Mouse (Mus musculus): ENCODE measurements at regions not wholly inside any gene's neighbourhood (a gene's known extent, or its start where the extent isn't known, plus 50 kb on each side); places are given as distances from the start of the nearest gene placed in this dataset.

GRCm38 (mm10) chr1:165013428-165013827 is 78.1 kb upstream of the Xcl1 start:
- Histone ChIP-seq H3K9me3 (replicated peaks; ENCODE audit: insufficient read depth, low read length) (no peaks in the 10 kb centered on the region), H3K27me3 (ENCODE audit: control insufficient read depth in 1 of 2, insufficient read depth in 2 of 2, low read length in 2 of 2) (no peaks in the 10 kb centered on the region; a peak in 2 of 4 replicates), H3K4me3 (ENCODE audit: control insufficient read depth in 1 of 2, insufficient read depth in 1 of 2, low read depth in 2 of 2, low read length in 2 of 2) (no peak overlapping the region), H3K27ac (ENCODE audit: control insufficient read depth, low read depth, low read length) (no peak overlapping the region), H3K4me1 (ENCODE audit: control insufficient read depth in 1 of 2, insufficient read depth in 2 of 2, low read length in 2 of 2) (no peaks in the 10 kb centered on the region), H3K79me2 (ENCODE audit: control insufficient read depth, insufficient read depth, low read length, poor library complexity) (no peaks in the 10 kb centered on the region), H3K9ac (ENCODE audit: control insufficient read depth, low read depth, low read length, poor library complexity, severe bottlenecking) (no peak overlapping the region), H3K36me3 (ENCODE audit: control insufficient read depth in 1 of 2, insufficient read depth in 2 of 2, low read length in 2 of 2) (no peaks in the 10 kb centered on the region)
- TF ChIP-seq NRF1 (IDR thresholded peaks at IDR 0.05; ENCODE audit: insufficient read depth, low read depth, low read length, poor library complexity, severe bottlenecking): no peak
- no peak for TF ChIP-seq SMC3 (IDR thresholded peaks at IDR 0.05; ENCODE audit: low read depth, low read length)
- TF ChIP-seq GATA1 (IDR thresholded peaks at IDR 0.05; ENCODE audit: low read depth, low read length): no peak
- no peak for TF ChIP-seq MAZ (IDR thresholded peaks at IDR 0.05; ENCODE audit: low read depth, low read length)
- TF ChIP-seq ZKSCAN1 (IDR thresholded peaks at IDR 0.05; ENCODE audit: low read depth, low read length): no peak
- DNase-seq (ENCODE audit: low read depth, low spot score): no peak

GRCm38 (mm10) chr1:165012376-165012775 is 77.0 kb upstream of the Xcl1 start:
- Histone ChIP-seq H3K9ac (ENCODE audit: control insufficient read depth, low read depth, low read length, poor library complexity, severe bottlenecking) (no peak overlapping the region), H3K27me3 (ENCODE audit: control insufficient read depth in 1 of 2, insufficient read depth in 2 of 2, low read length in 2 of 2) (no peaks in the 10 kb centered on the region; a peak in 2 of 4 replicates), H3K4me3 (ENCODE audit: control insufficient read depth in 1 of 2, insufficient read depth in 1 of 2, low read depth in 2 of 2, low read length in 2 of 2) (no peak overlapping the region), H3K79me2 (ENCODE audit: control insufficient read depth, insufficient read depth, low read length, poor library complexity) (no peaks in the 10 kb centered on the region), H3K36me3 (ENCODE audit: control insufficient read depth in 1 of 2, insufficient read depth in 2 of 2, low read length in 2 of 2) (no peaks in the 10 kb centered on the region), H3K9me3 (replicated peaks; ENCODE audit: insufficient read depth, low read length) (no peaks in the 10 kb centered on the region), H3K4me1 (ENCODE audit: control insufficient read depth in 1 of 2, insufficient read depth in 2 of 2, low read length in 2 of 2) (no peaks in the 10 kb centered on the region), H3K27ac (ENCODE audit: control insufficient read depth, low read depth, low read length) (no peak overlapping the region)
- no peak for TF ChIP-seq GATA1 (IDR thresholded peaks at IDR 0.05; ENCODE audit: low read depth, low read length)
- no peak for TF ChIP-seq SIN3A (IDR thresholded peaks at IDR 0.05; ENCODE audit: low read length)
- TF ChIP-seq MYB (IDR thresholded peaks at IDR 0.05; ENCODE audit: low read depth, low read length): no peak
- TF ChIP-seq KAT2A (conservative IDR thresholded peaks at IDR 0.05; ENCODE audit: low read depth, low read length): no peak
- no peak for TF ChIP-seq TCF12 (IDR thresholded peaks at IDR 0.05; ENCODE audit: low read depth, low read length)
- no peak for TF ChIP-seq POLR2AphosphoS2 (IDR thresholded peaks at IDR 0.05; ENCODE audit: low read length)
- TF ChIP-seq ETS1 (IDR thresholded peaks at IDR 0.05; ENCODE audit: low read depth, low read length): no peak
- no peak for TF ChIP-seq ZC3H11A (IDR thresholded peaks at IDR 0.05; ENCODE audit: low read depth, low read length)
- no peak for TF ChIP-seq HCFC1 (IDR thresholded peaks at IDR 0.05; ENCODE audit: low read depth, low read length)
- TF ChIP-seq CTCF (IDR thresholded peaks at IDR 0.05 in 2 of 3, conservative IDR thresholded peaks at IDR 0.05 in 1 of 3; ENCODE audit: control insufficient read depth in 1 of 3, insufficient read depth in 1 of 3, low read depth in 2 of 3, low read length in 3 of 3, poor library complexity in 1 of 3, severe bottlenecking in 1 of 3): no peak
- no peak for TF ChIP-seq NRF1 (IDR thresholded peaks at IDR 0.05; ENCODE audit: insufficient read depth, low read depth, low read length, poor library complexity, severe bottlenecking)
- TF ChIP-seq JUND (IDR thresholded peaks at IDR 0.05; ENCODE audit: low read depth, low read length): no peak
- TF ChIP-seq POLR2A (IDR thresholded peaks at IDR 0.05; ENCODE audit: control insufficient read depth in 1 of 2, insufficient read depth in 1 of 2, low read depth in 1 of 2, low read length in 2 of 2, poor library complexity in 1 of 2): no peak
- no peak for TF ChIP-seq E2F4 (IDR thresholded peaks at IDR 0.05; ENCODE audit: borderline replicate concordance, low read depth, low read length)
- no peak for DNase-seq (ENCODE audit: low read depth, low spot score)

All from MEL (cell line).